Mouse (Mus musculus): ENCODE measurements around the gene Gm2888. TPM values are rescaled to one million over a fixed set of nuclear protein-coding genes. Genes with fewer than 3 reads are reported as not detected.
"Not testable (repeated sequence)": the region's sequence is repeated elsewhere in the genome, so short reads cannot be mapped to it uniquely, and the experiment has no call there.

Gene Gm2888
- not detected for total RNA-seq (2021)
- long read RNA-seq, experiment 1 = 0 reads
- long read RNA-seq, experiment 2 = 0 reads

GRCm38 (mm10) chr14:3029702-3030101, at the start of gene Gm2888:
Gm2888 (plus strand) TSS chr14:3030002.
- not testable (repeated sequence) for DNase-seq (ENCODE audit: low spot score)

GRCm38 (mm10) chr14:3048727-3049512, 19.1 kb downstream of the Gm2888 start, which contains the start of gene Gm2897:
Gm2897 (plus strand) TSS chr14:3049285.
- DNase-seq (ENCODE audit: low spot score) = not testable (repeated sequence)

- not testable (repeated sequence) for DNase-seq (ENCODE audit: low spot score)
Observed at GRCm38 (mm10) chr14:3049513-3049800, 19.7 kb downstream of the Gm2888 start.

- DNase-seq (ENCODE audit: low spot score) = not testable (repeated sequence)
Observed at GRCm38 (mm10) chr14:3050087-3050486, 20.3 kb downstream of the Gm2888 start.

Other genes starting within 250 kb of the Gm2888 start
- not detected for gene Gm2897, start 19.3 kb downstream of the Gm2888 start, total RNA-seq (2021)
- not detected for gene Gm10340, start 104.0 kb downstream of the Gm2888 start, total RNA-seq (2021)
- gene Gm5795, start 158.3 kb downstream of the Gm2888 start, total RNA-seq (2021) = not detected
- under 1 TPM in 1 of 2 experiments, not detected in 1; 0.32 TPM for gene D830030K20Rik, start 178.5 kb downstream of the Gm2888 start, total RNA-seq (2021)

Data from gastrocnemius, adult 18-20 months (tissue).